Mouse (Mus musculus): ENCODE data around the gene Gfap.

Gfap gene

DNA sequence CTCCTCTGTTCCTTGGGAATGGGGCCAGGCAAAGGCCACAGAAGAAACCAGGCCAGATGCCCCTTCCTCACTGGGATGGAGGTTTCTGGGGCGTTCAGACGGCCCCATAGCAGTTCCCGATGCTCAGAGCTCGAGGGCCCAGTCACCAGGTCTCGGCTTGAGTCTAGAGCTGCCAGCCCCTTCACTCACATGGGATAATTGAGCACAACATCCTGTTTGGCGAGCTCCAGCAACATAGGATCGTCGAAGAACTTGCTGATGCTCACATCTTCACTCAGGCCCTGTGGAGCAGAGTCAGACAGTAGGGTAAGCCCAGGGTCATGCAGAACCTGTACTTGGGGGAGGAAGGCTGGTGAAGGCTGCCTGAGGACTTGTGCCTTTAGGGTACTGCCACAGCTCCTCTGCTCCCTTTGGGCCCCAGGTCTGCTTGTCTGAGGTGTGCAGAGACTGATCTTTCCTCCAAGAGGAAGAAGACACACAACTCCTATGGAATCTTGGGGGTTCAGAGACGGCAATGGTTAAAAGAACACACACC lies 62.0 kb downstream of the Gfap start:
- no peak for DNase-seq (ENCODE audit: low read depth in 1 of 2, low spot score in 2 of 2)

DNA sequence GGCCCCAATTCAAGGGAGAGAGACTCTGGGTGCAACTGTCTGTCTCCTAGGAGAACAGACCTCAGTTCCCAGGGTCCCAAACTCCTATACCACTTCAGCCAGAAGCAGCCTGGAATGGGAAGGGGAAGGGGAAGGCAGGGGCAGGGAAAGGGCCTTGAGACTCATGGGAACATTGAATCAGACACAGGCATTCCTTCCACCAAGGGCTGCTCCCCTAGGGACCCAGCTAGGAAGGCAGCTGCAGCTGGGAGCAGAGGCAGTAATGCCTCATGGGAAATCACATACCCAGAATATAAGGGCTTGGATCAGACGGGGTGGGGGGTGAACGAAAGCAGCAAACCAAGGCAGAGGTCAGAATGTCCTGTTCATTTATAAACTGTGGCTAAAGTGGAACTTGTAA lies 62.6 kb downstream of the Gfap start:
- DNase-seq (ENCODE audit: low read depth in 1 of 2, low spot score in 2 of 2): no peak

- DNase-seq (ENCODE audit: low read depth in 1 of 2, low spot score in 2 of 2): no peak
Measured at GRCm38 (mm10) chr11:102837385-102837784, 63.3 kb downstream of the Gfap start.
